Mouse (Mus musculus) ES-Bruce4 (cell line): ENCODE measurements around the gene Rilpl1.

Experiments
- CTCF ChIP-seq: IDR thresholded peaks from one replicate; pipeline ENCODE4 v1.8.1; 2011; ENCODE audit warnings: low read depth, low read length
- EP300 ChIP-seq: IDR thresholded peaks from 2 replicates; pipeline ENCODE4 v1.6.1; 2011; ENCODE audit warnings: low read depth, low read length; ENCODE audit not compliant: insufficient read depth

- TF ChIP-seq CTCF (no peak), EP300 (no peak)
Measured at GRCm38 (mm10) chr5:124555145-124555544, 24.0 kb upstream of the Rilpl1 start.
